ENCODE assay signal across 13 mouse cellular contexts in genomic region chr3:52452345-52452744, GRCm38 (mm10).
DNase-seq lines count a peak whose midpoint lies in the region; ATAC-seq and TF ChIP-seq lines count a peak whose summit lies in the region.
"Had no signal": no experiment of that assay in that cellular context is flagged by ENCODE, and none has a peak within 500 bp of the region (broad histone marks: within the 10 kb centered on the region; RNA-seq: fewer than 3 reads in every experiment).

No protein-coding gene starts in this region.

- H3K4me3 ChIP-seq in kidney, adult 2 months (ENCODE audit: insufficient read depth, low read depth, low read length), result no peak overlapping the region
- H3K4me3 ChIP-seq in kidney, embryonic 14.5 days (ENCODE audit: low read length), result no peak overlapping the region
- no peak overlapping the region for H3K4me3 ChIP-seq in midbrain, embryonic 14.5 days (replicated peaks; ENCODE audit: low read depth, low read length)
- H3K4me3 ChIP-seq in embryonic facial prominence, embryonic 10.5 days, result no peak overlapping the region
- no peak overlapping the region for H3K4me3 ChIP-seq in hindbrain, embryonic 14.5 days (replicated peaks; ENCODE audit: low read length)
- H3K4me3 ChIP-seq: hindbrain, embryonic 10.5 days; limb, embryonic 10.5 days had no signal

- H3K9me3 ChIP-seq in kidney, embryonic 14.5 days (ENCODE audit: control insufficient read depth, low read length), result no peaks in the 10 kb centered on the region
- H3K9me3 ChIP-seq in midbrain, embryonic 14.5 days (ENCODE audit: control insufficient read depth, low read length), result no peaks in the 10 kb centered on the region
- H3K9me3 ChIP-seq in embryonic facial prominence, embryonic 10.5 days, result no peaks in the 10 kb centered on the region
- no peaks in the 10 kb centered on the region for H3K9me3 ChIP-seq in hindbrain, embryonic 14.5 days (ENCODE audit: control insufficient read depth, low read length)
- H3K9me3 ChIP-seq: hindbrain, embryonic 10.5 days; limb, embryonic 10.5 days had no signal

- no peaks in the 10 kb centered on the region for H3K36me3 ChIP-seq in kidney, adult 2 months (ENCODE audit: control insufficient read depth, insufficient read depth, low read length)
- H3K36me3 ChIP-seq in kidney, embryonic 14.5 days (ENCODE audit: control insufficient read depth, insufficient read depth, low read length), result no peaks in the 10 kb centered on the region
- H3K36me3 ChIP-seq in midbrain, embryonic 14.5 days (ENCODE audit: control insufficient read depth, insufficient read depth, low read length), result no peaks in the 10 kb centered on the region
- no peaks in the 10 kb centered on the region for H3K36me3 ChIP-seq in embryonic facial prominence, embryonic 10.5 days (replicated peaks)
- H3K36me3 ChIP-seq in hindbrain, embryonic 14.5 days (replicated peaks; ENCODE audit: control insufficient read depth, insufficient read depth), result no peaks in the 10 kb centered on the region
- H3K36me3 ChIP-seq: hindbrain, embryonic 10.5 days; limb, embryonic 10.5 days had no signal

- intact Hi-C loops in gastrocnemius, postnatal 14 days (cut with DNase I; ENCODE audit: low total_unique reads), result no loop called here

- H3K9ac ChIP-seq in kidney, embryonic 14.5 days (ENCODE audit: low read depth, low read length), result no peak overlapping the region
- H3K9ac ChIP-seq in midbrain, embryonic 14.5 days (replicated peaks; ENCODE audit: low read length), result no peak overlapping the region
- no peak overlapping the region for H3K9ac ChIP-seq in hindbrain, embryonic 14.5 days
- H3K9ac ChIP-seq: forebrain, postnatal 0 days had no signal

- ATAC-seq in kidney, embryonic 14.5 days (ENCODE audit: low FRiP score, low TSS enrichment), result no peak
- no peak for ATAC-seq in midbrain, embryonic 14.5 days (ENCODE audit: low FRiP score, low TSS enrichment)
- ATAC-seq in hindbrain, embryonic 14.5 days (ENCODE audit: low FRiP score), result no peak
- ATAC-seq: forebrain, postnatal 0 days had no signal

- DNase-seq in kidney, adult 2 months, result peak; percentile 89
- DNase-seq in adrenal gland, adult 2 months, result peak; percentile 76
- peak; percentile 60 for DNase-seq in gastrocnemius, postnatal 14 days
- DNase-seq in kidney, adult 9 months, result peak; percentile 86
- no peak for DNase-seq in midbrain, embryonic 14.5 days
- DNase-seq in embryonic facial prominence, embryonic 10.5 days (ENCODE audit: low spot score), result no peak
- no peak for DNase-seq in hindbrain, embryonic 14.5 days (ENCODE audit: low spot score)
- DNase-seq: forebrain, postnatal 0 days; right cerebral cortex, postnatal 25 days had no signal

- 38% methylated on average over 5 of the region's 5 CpGs for WGBS in kidney, adult 2 months
- WGBS in kidney, embryonic 14.5 days, result 51% methylated on average over 5 of the region's 5 CpGs
- WGBS in midbrain, embryonic 14.5 days, result 75% methylated on average over 5 of the region's 5 CpGs
- 41% methylated on average over 5 of the region's 5 CpGs for WGBS in embryonic facial prominence, embryonic 10.5 days
- 68% methylated on average over 5 of the region's 5 CpGs for WGBS in hindbrain, embryonic 14.5 days

- no peak for TF ChIP-seq POLR2A in kidney, adult 2 months (IDR thresholded peaks at IDR 0.05; ENCODE audit: low read depth, low read length)

- no peaks in the 10 kb centered on the region for H3K27me3 ChIP-seq in kidney, adult 2 months (replicated peaks; ENCODE audit: control insufficient read depth, insufficient read depth, low read length)
- no peaks in the 10 kb centered on the region for H3K27me3 ChIP-seq in kidney, embryonic 14.5 days (ENCODE audit: control insufficient read depth, insufficient read depth, low read length)
- H3K27me3 ChIP-seq in midbrain, embryonic 14.5 days (ENCODE audit: control insufficient read depth, insufficient read depth, low read length), result no peaks in the 10 kb centered on the region
- no peaks in the 10 kb centered on the region for H3K27me3 ChIP-seq in embryonic facial prominence, embryonic 10.5 days (replicated peaks; ENCODE audit: low read depth, poor library complexity, severe bottlenecking)
- no peaks in the 10 kb centered on the region for H3K27me3 ChIP-seq in hindbrain, embryonic 14.5 days (ENCODE audit: control insufficient read depth, insufficient read depth, low read length)
- H3K27me3 ChIP-seq: CH12.LX had no signal

- no peak overlapping the region for H3K4me2 ChIP-seq in kidney, embryonic 14.5 days (replicated peaks; ENCODE audit: low read depth, low read length)
- H3K4me2 ChIP-seq in midbrain, embryonic 14.5 days (ENCODE audit: low read length), result no peak overlapping the region
- H3K4me2 ChIP-seq in hindbrain, embryonic 14.5 days (replicated peaks), result no peak overlapping the region

- no peak for TF ChIP-seq CTCF in kidney, adult 2 months (conservative IDR thresholded peaks at IDR 0.05; ENCODE audit: insufficient read depth, insufficient read length, low read depth, low read length)

- no peak overlapping the region for H3K27ac ChIP-seq in kidney, adult 2 months (ENCODE audit: insufficient read depth, low read depth, low read length)
- H3K27ac ChIP-seq in kidney, embryonic 14.5 days (ENCODE audit: low read depth, low read length), result no peak overlapping the region
- no peak overlapping the region for H3K27ac ChIP-seq in midbrain, embryonic 14.5 days (replicated peaks; ENCODE audit: low read depth, low read length)
- no peak overlapping the region for H3K27ac ChIP-seq in embryonic facial prominence, embryonic 10.5 days (replicated peaks)
- H3K27ac ChIP-seq in hindbrain, embryonic 14.5 days, result no peak overlapping the region
- H3K27ac ChIP-seq: hindbrain, embryonic 10.5 days; limb, embryonic 10.5 days had no signal

- H3K4me1 ChIP-seq in kidney, adult 2 months (ENCODE audit: control insufficient read depth, insufficient read depth, low read length), result 0 out of 2 replicates have a peak, but pooled peaks cover 4% of the 10 kb centered on the region
- H3K4me1 ChIP-seq in kidney, embryonic 14.5 days (ENCODE audit: control insufficient read depth, insufficient read depth, low read length), result no peaks in the 10 kb centered on the region
- no peaks in the 10 kb centered on the region for H3K4me1 ChIP-seq in midbrain, embryonic 14.5 days (ENCODE audit: control insufficient read depth, insufficient read depth, low read length)
- H3K4me1 ChIP-seq in embryonic facial prominence, embryonic 10.5 days, result peaks cover 10% of the 10 kb centered on the region; the same call in 1 of the 2 replicates
- H3K4me1 ChIP-seq in hindbrain, embryonic 14.5 days (replicated peaks; ENCODE audit: control insufficient read depth, insufficient read depth, low read length), result no peaks in the 10 kb centered on the region

Comparison
In these comparisons a context has a peak if more than half of its experiments do, and no peak if none do; other contexts are left out.
1. DNase-seq: peak in kidney, adult 2 months (single experiment), adrenal gland, adult 2 months (single experiment), gastrocnemius, postnatal 14 days (single experiment) and kidney, adult 9 months (single experiment); none in midbrain, embryonic 14.5 days (single experiment), embryonic facial prominence, embryonic 10.5 days (single experiment) and hindbrain, embryonic 14.5 days (single experiment).